Mouse (Mus musculus): ENCODE measurements at regions not wholly inside any gene's neighbourhood (a gene's known extent, or its start where the extent isn't known, plus 50 kb on each side); places are given as distances from the start of the nearest gene placed in this dataset.
A peak's percentile ranks its signal among the peaks of the same experiment; 100 is the strongest.

GRCm38 (mm10) chr1:23629366-23629765 lies 132.2 kb upstream of the B3gat2 start:
- peak; percentile 35 for DNase-seq

- DNase-seq, result no peak
Observed at GRCm38 (mm10) chr1:23645093-23645492, 116.5 kb upstream of the B3gat2 start.

- DNase-seq, result no peak
Observed at GRCm38 (mm10) chr1:23648875-23649506, 112.6 kb upstream of the B3gat2 start.

- no peak for DNase-seq
Observed at GRCm38 (mm10) chr1:23649886-23650285, 111.7 kb upstream of the B3gat2 start.

GRCm38 (mm10) chr1:23653628-23654027 lies 107.9 kb upstream of the B3gat2 start:
- DNase-seq, result peak; percentile 73

GRCm38 (mm10) chr1:23655768-23656167 lies 105.8 kb upstream of the B3gat2 start:
- peak; percentile 23 for DNase-seq

GRCm38 (mm10) chr1:23656302-23656701 lies 105.3 kb upstream of the B3gat2 start:
- DNase-seq, result peak; percentile 69

GRCm38 (mm10) chr1:23656718-23657117 lies 104.8 kb upstream of the B3gat2 start:
- DNase-seq, result peak; percentile 40

GRCm38 (mm10) chr1:23670514-23670913 lies 91.0 kb upstream of the B3gat2 start:
- no peak for DNase-seq

GRCm38 (mm10) chr1:23674357-23674756 lies 87.2 kb upstream of the B3gat2 start:
- DNase-seq, result no peak

- no peak for DNase-seq
Observed at GRCm38 (mm10) chr1:23676301-23676700, 85.3 kb upstream of the B3gat2 start.

GRCm38 (mm10) chr1:23689398-23689797 lies 72.2 kb upstream of the B3gat2 start:
- no peak for DNase-seq

GRCm38 (mm10) chr1:23705489-23705888 lies 56.1 kb upstream of the B3gat2 start:
- DNase-seq, result peak; percentile 68

GRCm38 (mm10) chr1:23706450-23706849 lies 55.1 kb upstream of the B3gat2 start:
- DNase-seq, result no peak
